Mouse (Mus musculus): ENCODE data around the gene Cacul1. TPM values are rescaled to one million over a fixed set of nuclear protein-coding genes. Genes with fewer than 3 reads are reported as not detected.

Cacul1 gene
- 36.4 TPM for polyA plus RNA-seq (2017; shearing (Covaris generic))

DNA sequence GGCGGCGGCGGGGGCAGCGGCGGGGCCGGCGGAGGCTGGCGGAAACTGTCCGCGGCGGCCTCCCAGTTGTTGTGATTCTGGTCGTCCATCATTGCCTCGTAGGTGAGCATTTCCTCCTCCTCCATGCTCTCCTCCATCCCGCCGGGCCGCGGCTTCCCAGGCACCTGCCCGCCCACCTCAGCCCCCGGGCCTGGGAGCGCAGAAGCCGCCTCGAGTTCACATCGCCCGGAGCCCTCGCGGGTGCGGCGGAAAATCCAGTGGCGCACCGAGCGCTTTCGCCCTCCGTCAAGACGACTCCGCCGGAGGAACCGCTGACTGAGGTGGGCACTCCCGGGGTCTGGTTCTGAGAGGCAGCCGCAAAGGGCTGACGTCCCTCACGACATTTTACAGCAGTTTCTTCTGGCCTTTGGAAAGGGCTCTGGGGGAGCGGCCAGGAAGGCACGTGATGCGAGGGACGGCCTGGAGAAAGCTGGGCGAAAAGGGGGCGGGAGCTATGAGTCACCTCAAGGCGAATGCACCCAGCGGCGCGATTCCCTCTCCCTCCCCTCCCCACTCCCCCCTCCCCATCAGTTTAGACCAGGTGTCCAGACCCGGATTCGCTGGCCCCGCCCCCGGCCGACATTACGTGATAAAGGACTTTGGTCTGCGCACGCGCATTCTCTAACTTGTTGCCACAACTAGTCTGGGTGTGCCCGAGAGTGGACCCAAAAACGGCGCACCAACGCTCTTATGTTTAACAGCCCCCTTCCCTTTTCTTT, at the start of gene Cacul1:
Gene Cacul1, minus strand, starts transcription at position 444 of the 758 bp plus-strand sequence.

Other genes with a start within 250 kb of the Cacul1 start
- gene Prlhr, start 112.7 kb downstream of the Cacul1 start, polyA plus RNA-seq (2017; shearing (Covaris generic)) = not detected
- 1.8 TPM for gene Nanos1, start 175.0 kb upstream of the Cacul1 start, polyA plus RNA-seq (2017; shearing (Covaris generic))
- 103 TPM for gene Eif3a, start 209.6 kb upstream of the Cacul1 start, polyA plus RNA-seq (2017; shearing (Covaris generic))
- 41.8 TPM for gene Fam45a, start 230.6 kb upstream of the Cacul1 start, polyA plus RNA-seq (2017; shearing (Covaris generic))